Mouse (Mus musculus): ENCODE results near the gene Dnase2a.

The Dnase2a gene

GRCm38 (mm10) chr8:84969241-84970134 lies 61.1 kb downstream of the Dnase2a start, which contains the start of the genes Gm49661, Prdx2 and Rnaseh2a:
Gene Gm49661, minus strand, starts transcription at chr8:84969433.
Gene Prdx2, plus strand, starts transcription at chr8:84969587.
Gene Rnaseh2a, minus strand, starts transcription at chr8:84969767.
- DNase-seq (ENCODE audit: low spot score in 2 of 2): peak; percentile 72 to 80

GRCm38 (mm10) chr8:84970135-84970790 lies 61.9 kb downstream of the Dnase2a start:
- DNase-seq (ENCODE audit: low spot score in 2 of 2): no peak

GRCm38 (mm10) chr8:84970913-84971312 lies 62.6 kb downstream of the Dnase2a start:
- DNase-seq (ENCODE audit: low spot score in 2 of 2): no peak
